Mouse (Mus musculus) neural tube, embryonic 11.5 days (tissue): ENCODE measurements around the gene Sgms2. TPM values are rescaled to one million over a fixed set of nuclear protein-coding genes. Genes with fewer than 3 reads are reported as not detected.
A peak's percentile ranks its signal among the peaks of the same experiment; 100 is the strongest.

Experiments
- ATAC-seq: fragments of 200-750 bp; cut with Nextera tagmentation; 2 replicates; pipeline ENCODE4 v1.8.0; 2017; ENCODE audit warnings: moderate number of reproducible peaks, mild to moderate bottlenecking, moderate TSS enrichment, moderate library complexity; ENCODE audit not compliant: insufficient read depth, low FRiP score, low TSS enrichment
- DNase-seq: peaks from one replicate; pipeline ENCODE4 v3.0.0-alpha.2; 2015; ENCODE audit warnings: low spot score
- H3K27ac ChIP-seq: fragments of 300-500 bp; sonication (generic); 2 replicates; pipeline ENCODE4 v1.5.1; 2014; ENCODE audit warnings: low read depth, mild to moderate bottlenecking, low read length
- H3K27me3 ChIP-seq: fragments of 300-500 bp; sonication (generic); 2 replicates; pipeline ENCODE4 v1.6.1; 2014; ENCODE audit warnings: mild to moderate bottlenecking, low read length, mixed read lengths; ENCODE audit not compliant: control insufficient read depth, insufficient read depth
- H3K36me3 ChIP-seq: fragments of 300-500 bp; sonication (generic); 2 replicates; pipeline ENCODE4 v1.6.1; 2014; ENCODE audit warnings: mild to moderate bottlenecking, low read length, moderate library complexity, mixed read lengths; ENCODE audit not compliant: control insufficient read depth, insufficient read depth
- H3K4me1 ChIP-seq: fragments of 300-500 bp; sonication (generic); 2 replicates; pipeline ENCODE4 v1.6.1; 2014; ENCODE audit warnings: low read length, mixed read lengths; ENCODE audit not compliant: control insufficient read depth, insufficient read depth
- H3K4me2 ChIP-seq: fragments of 300-500 bp; sonication (generic); 2 replicates; pipeline ENCODE4 v1.6.1; 2014; ENCODE audit warnings: low read depth, mild to moderate bottlenecking, moderate library complexity
- H3K4me3 ChIP-seq: fragments of 300-500 bp; sonication (generic); 2 replicates; pipeline ENCODE4 v1.5.1; 2014; ENCODE audit warnings: low read depth, low read length
- H3K9ac ChIP-seq: fragments of 300-500 bp; sonication (generic); 2 replicates; pipeline ENCODE4 v1.6.1; 2014; ENCODE audit warnings: mild to moderate bottlenecking, low read length
- H3K9me3 ChIP-seq: fragments of 300-500 bp; sonication (generic); 2 replicates; pipeline ENCODE4 v1.6.1; 2016; ENCODE audit warnings: low read length; ENCODE audit not compliant: control insufficient read depth
- WGBS: fragments of 180-500 bp; shearing (Covaris S2); extraction: QIAGEN DNeasy Blood & Tissue Kit; methylation state at CpG from one replicate; pipeline ENCODE4 v1.1.7; 2014; 5-methylcytosine and 5-hydroxymethylcytosine counted together
- polyA plus RNA-seq: library from polyadenylated mRNA; unstranded; fragments of >200 nt; fragmentation: Nextera tagmentation; extraction: Ambion mirVana; gene quantifications from 2 replicates; pipeline ENCODE4 v1.2.1, GENCODE M21; 2014

The Sgms2 gene
- polyA plus RNA-seq, 1 experiment from 2014 or later, result 0.52 TPM

DNA sequence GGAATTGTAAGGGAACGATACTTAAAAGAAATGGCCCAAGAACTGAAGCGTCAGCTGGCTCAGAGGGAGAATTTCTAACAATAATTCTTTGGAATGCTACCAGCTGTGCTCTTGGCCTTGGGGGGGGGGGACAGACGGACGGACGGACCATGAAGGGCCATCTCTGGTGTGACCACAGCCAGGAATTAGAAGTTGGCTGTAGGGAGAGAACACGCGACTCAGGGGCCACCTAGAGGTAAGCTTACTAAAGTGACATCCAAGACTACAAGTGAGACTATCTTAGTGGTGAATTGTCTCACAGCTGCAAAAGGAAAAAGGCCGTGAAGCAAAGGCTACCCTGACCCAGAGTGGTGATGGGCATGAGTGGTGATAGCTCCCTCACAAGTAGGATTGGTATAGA lies 20.4 kb upstream of the Sgms2 start:
- H3K4me2 ChIP-seq, result no peak overlapping the region
- H3K9ac ChIP-seq, result no peak overlapping the region
- no peak overlapping the region for H3K27ac ChIP-seq
- no peak for ATAC-seq
- no peaks in the 10 kb centered on the region for H3K4me1 ChIP-seq
- H3K36me3 ChIP-seq, result no peaks in the 10 kb centered on the region
- H3K4me3 ChIP-seq, result no peak overlapping the region
- WGBS, result 66% methylated on average over 8 of the region's 8 CpGs
- DNase-seq, result no peak
- no peaks in the 10 kb centered on the region for H3K9me3 ChIP-seq
- 0 out of 2 replicates have a peak, but pooled peaks cover 4% of the 10 kb centered on the region for H3K27me3 ChIP-seq

DNA sequence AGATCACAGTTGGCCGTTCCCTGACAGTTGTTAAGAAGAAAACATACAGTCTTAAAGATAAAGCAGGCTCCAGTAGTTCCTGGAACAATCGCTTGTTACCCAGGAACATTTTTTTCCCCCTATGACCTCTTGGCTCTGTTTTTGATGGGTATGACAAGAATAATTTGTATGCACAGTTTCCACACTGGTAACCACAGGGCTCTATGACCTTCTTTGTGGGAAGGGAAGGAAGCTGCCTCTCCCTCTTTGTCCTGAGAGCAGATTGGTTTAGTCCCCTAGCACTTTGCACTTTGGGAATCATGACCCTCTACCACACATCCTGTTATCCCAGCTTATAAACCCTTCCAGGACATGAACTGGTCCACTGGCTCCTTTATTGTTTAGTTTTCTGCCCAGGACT lies 16.8 kb upstream of the Sgms2 start:
- no peak overlapping the region for H3K27ac ChIP-seq
- 79% methylated on average over 2 of the region's 2 CpGs for WGBS

DNA sequence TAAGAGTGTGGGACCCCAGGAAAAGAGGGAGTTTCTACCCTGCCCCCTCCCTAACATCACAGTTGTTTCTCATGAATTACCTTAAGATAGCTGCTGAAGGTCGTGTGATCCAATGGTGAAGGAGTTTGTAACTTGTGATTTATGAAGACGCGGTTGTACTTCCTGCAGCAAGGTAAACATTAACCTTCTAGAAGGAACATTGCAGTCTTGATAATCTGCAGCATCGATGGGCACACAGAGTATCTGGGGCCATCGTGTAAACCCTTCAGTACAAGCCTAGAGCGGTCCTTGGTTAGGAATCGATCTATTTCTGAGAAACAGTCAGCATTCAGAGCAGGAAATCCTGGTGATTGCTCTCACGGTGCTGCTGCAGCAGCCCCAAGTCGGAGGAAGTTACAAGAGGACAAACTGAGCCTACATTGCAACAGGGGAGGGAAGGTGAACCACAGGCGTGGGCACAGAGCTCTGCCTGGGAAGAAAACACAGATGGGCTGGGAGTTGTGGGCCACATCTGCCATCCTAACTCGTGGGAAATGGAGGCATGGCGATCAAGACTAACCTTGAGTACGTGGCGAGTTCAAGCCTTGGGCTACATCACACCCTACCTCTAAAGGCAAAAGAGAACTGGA lies 13.5 kb upstream of the Sgms2 start:
- Histone ChIP-seq H3K4me1 (no peaks in the 10 kb centered on the region; the same call in 1 of the 2 replicates), H3K4me3 (no peak overlapping the region), H3K27me3 (peaks cover 39% of the 10 kb centered on the region), H3K9ac (no peak overlapping the region), H3K27ac (no peak overlapping the region), H3K4me2 (no peak overlapping the region), H3K9me3 (no peaks in the 10 kb centered on the region), H3K36me3 (no peaks in the 10 kb centered on the region)
- DNase-seq (no peak), ATAC-seq (no peak)
- 83% methylated on average over 14 of the region's 14 CpGs for WGBS

More for the DNA sequence above, 16.8 kb upstream of the Sgms2 start:
- ATAC-seq (no peak), DNase-seq (no peak)
- peaks cover 24% of the 10 kb centered on the region for H3K27me3 ChIP-seq
- no peak overlapping the region for H3K4me3 ChIP-seq
- no peaks in the 10 kb centered on the region for H3K9me3 ChIP-seq
- H3K9ac ChIP-seq, result no peak overlapping the region
- no peaks in the 10 kb centered on the region for H3K4me1 ChIP-seq
- H3K4me2 ChIP-seq, result no peak overlapping the region
- no peaks in the 10 kb centered on the region for H3K36me3 ChIP-seq

DNA sequence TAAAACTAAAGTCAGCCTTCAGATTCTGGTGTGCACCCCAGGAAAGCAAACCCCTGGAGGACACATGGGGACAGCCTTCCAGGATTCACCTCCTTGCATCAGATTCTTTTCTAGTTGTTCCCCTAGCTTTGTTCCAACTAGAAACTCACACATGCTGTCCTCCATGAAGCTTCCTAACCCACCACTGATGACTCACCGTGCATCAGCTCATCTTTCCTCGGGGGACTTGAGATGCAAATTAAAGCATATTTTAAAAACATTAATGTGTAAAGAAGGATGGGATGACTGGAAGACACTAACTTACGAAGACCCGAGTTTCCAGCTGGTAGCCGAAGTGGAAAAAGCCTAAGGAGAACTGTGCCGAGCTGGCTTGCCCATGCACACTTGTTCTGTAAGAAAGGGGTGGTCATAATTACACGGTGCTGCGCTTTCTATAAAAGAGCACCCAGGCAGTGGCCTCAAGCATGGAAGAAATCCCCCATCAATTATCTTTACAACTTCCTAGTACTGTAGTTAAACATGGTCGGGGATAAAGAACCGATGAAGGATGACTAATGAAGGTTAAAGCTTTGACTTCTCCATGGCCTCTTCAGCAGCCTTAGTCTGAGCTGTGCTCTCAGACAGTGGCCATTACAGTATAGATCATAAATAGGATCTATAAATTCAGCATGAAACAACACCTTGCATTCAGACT lies 10.6 kb upstream of the Sgms2 start:
- Histone ChIP-seq H3K9me3 (no peaks in the 10 kb centered on the region), H3K4me3 (no peak overlapping the region), H3K27ac (no peak overlapping the region), H3K36me3 (no peaks in the 10 kb centered on the region), H3K27me3 (peaks cover 47% of the 10 kb centered on the region), H3K9ac (no peak overlapping the region), H3K4me2 (no peak overlapping the region), H3K4me1 (no peaks in the 10 kb centered on the region; the same call in 1 of the 2 replicates)
- DNase-seq (peak; percentile 24), ATAC-seq (peak; percentile 81)
- WGBS, result 44% methylated on average over 10 of the region's 10 CpGs

DNA sequence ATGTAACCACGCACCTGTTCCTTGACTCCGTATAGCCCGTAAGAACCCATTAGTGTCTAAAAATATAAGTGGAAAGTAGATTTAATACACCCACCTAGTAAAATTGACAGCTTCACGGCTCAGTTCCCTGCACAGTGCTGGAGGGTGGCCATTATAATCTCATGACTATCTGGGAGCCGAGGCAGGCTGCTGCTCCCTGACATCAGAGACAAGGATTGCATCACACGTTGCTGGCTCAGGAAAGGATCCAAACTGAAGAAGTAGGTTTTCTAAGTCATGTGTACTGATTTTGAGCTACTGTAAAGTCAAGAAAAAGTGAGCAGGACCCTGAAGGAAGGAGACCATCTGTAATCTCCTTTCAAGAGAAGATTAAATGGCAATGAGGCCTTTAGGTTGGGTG lies 8.4 kb upstream of the Sgms2 start:
- Histone ChIP-seq H3K4me1 (no peaks in the 10 kb centered on the region; the same call in 1 of the 2 replicates), H3K27ac (no peak overlapping the region), H3K27me3 (peaks cover 37% of the 10 kb centered on the region), H3K9me3 (no peaks in the 10 kb centered on the region), H3K4me3 (no peak overlapping the region), H3K4me2 (no peak overlapping the region), H3K9ac (no peak overlapping the region), H3K36me3 (no peaks in the 10 kb centered on the region)
- WGBS, result 86% methylated on average over 6 of the region's 6 CpGs
- ATAC-seq (no peak), DNase-seq (no peak)

DNA sequence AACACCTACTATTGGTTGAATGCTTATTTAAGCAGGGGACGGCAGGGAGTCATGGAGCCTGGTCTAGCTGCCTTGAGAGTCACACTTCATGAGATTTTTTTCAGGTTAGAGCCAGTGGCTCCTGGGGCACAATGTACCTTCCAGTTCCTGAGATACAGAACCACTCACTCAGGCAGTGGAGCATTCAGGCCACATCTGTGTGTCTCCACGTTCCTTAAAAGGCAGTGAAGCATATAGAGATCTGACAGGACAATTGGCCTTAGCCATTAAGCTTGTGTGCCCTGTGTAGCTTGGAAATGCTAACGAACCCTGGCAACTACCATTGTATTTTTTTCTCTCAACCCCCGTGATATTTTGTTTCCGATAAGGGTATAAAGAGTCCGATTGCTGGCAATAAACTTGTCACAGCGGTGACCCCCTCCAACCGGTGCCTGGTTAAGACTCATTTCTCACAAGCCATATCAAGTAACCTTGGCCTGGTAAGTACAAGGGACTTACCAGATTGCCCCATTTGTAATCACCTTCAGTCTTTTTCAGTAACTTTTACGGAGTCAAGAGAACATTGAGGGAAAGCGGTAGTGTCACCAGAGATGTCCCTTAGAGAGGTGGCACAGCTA lies 5.4 kb upstream of the Sgms2 start:
- H3K4me2 ChIP-seq, result no peak overlapping the region
- no peak for ATAC-seq

DNA sequence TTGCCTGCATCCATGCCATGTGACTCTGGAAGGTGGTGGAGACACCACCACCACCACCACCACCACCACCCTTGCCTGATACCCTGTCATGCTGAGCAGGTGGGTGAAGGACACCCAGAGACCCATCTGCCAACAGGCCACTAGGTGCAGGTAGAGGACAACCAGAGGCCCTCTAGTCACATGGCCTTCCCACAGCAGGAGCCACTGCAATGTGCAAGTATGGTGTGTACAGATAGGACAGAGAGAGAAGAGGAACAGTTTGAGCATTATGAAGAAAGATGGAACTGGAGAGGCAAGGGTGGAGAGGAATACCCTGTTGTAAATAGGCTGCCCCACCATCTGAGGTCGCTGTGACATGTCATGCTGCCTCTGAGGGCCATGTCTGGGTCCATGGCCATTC lies 3.9 kb upstream of the Sgms2 start:
- 69% methylated on average over 1 of the region's 1 CpGs for WGBS
- no peak overlapping the region for H3K4me2 ChIP-seq
- ATAC-seq (no peak), DNase-seq (no peak)
- no peak overlapping the region for H3K4me3 ChIP-seq
- no peak overlapping the region for H3K9ac ChIP-seq
- H3K36me3 ChIP-seq, result no peaks in the 10 kb centered on the region
- H3K27ac ChIP-seq, result no peak overlapping the region
- peaks cover 39% of the 10 kb centered on the region for H3K27me3 ChIP-seq
- 0 out of 2 replicates have a peak, but pooled peaks cover 3% of the 10 kb centered on the region for H3K4me1 ChIP-seq
- H3K9me3 ChIP-seq, result no peaks in the 10 kb centered on the region

More for the DNA sequence above, 5.4 kb upstream of the Sgms2 start:
- Histone ChIP-seq H3K36me3 (no peaks in the 10 kb centered on the region), H3K4me3 (no peak overlapping the region), H3K9ac (no peak overlapping the region), H3K4me1 (no peaks in the 10 kb centered on the region; the same call in 1 of the 2 replicates), H3K27ac (no peak overlapping the region), H3K27me3 (peaks cover 39% of the 10 kb centered on the region), H3K9me3 (no peaks in the 10 kb centered on the region)
- WGBS, result 41% methylated on average over 10 of the region's 10 CpGs
- no peak for DNase-seq

DNA sequence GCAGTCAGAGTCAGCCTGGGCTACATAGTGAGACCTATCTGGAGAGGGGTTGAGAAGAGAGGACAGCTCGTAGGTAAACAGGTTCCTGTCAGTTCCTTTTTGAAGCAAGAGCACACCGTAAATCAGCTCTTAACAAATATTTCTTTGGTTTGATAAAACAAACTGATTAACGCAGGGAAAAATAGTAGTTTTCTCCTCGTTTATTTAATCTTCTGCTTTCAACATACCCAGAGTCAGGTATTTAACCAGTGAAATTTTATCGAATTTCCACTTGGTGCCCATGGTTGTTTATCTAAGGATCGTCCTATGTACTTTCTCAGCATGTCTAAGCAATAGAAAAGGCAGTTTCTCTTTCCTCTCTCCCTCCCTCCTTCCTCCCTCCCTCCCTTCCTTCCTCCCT lies 2.0 kb upstream of the Sgms2 start:
- Histone ChIP-seq H3K4me1 (0 out of 2 replicates have a peak, but pooled peaks cover 5% of the 10 kb centered on the region), H3K36me3 (no peaks in the 10 kb centered on the region), H3K4me3 (no peak overlapping the region), H3K9ac (no peak overlapping the region), H3K27me3 (peaks cover 38% of the 10 kb centered on the region), H3K27ac (no peak overlapping the region), H3K4me2 (no peak overlapping the region), H3K9me3 (no peaks in the 10 kb centered on the region)
- ATAC-seq (no peak), DNase-seq (no peak)
- WGBS, result 62% methylated on average over 6 of the region's 6 CpGs
